Mouse (Mus musculus): ENCODE measurements around the gene Bhlhe23. TPM values are rescaled to one million over a fixed set of nuclear protein-coding genes. Genes with fewer than 3 reads are reported as not detected.

Bhlhe23 gene
- 0.08 TPM in 1 of 2 replicates, not detected in the other for polyA plus RNA-seq (2014; fragmentation: Nextera tagmentation; extraction: Ambion mirVana)

DNA sequence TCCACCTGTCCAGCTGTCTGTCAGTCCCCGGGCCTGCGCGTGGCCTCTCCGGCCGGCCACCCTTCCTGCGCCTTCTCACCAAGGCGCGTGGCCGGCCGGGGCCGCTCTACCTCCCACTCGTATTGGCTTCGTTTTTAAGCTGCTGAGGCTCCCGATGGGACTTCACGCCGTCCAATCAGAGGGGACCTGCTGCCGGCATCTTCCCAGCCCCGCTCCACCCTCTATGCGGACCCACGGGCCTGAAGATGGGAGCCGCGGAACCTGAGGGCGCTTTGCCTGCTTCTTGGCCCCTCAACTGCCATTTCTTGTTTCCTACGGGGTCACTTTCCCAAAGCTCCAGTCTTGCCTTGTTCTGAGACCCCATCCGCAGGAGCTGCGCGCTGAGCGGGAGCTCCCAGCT lies at the start of gene Bhlhe23:
Gene Bhlhe23, minus strand, starts transcription at position 108 of the 400 bp plus-strand sequence.
- peak within 1 kb of the TSS; percentile 27 for H3K4me3 ChIP-seq (ENCODE audit: low read depth, low read length)
- peak within 1 kb of the TSS; percentile 46 for H3K4me2 ChIP-seq (ENCODE audit: low read depth, low read length)
- no peaks in the 10 kb centered on the region for H3K36me3 ChIP-seq (ENCODE audit: control insufficient read depth, insufficient read depth, low read length)
- no peak within 1 kb of the TSS for H3K9ac ChIP-seq (ENCODE audit: low read depth, low read length)
- 2% methylated on average over 28 of the region's 28 CpGs for WGBS
- H3K4me1 ChIP-seq (ENCODE audit: control insufficient read depth, insufficient read depth, low read length) = no peaks in the 10 kb centered on the region
- DNase-seq (ENCODE audit: low spot score) (no peak), ATAC-seq (ENCODE audit: low read depth) (no peak)
- no peak within 1 kb of the TSS for H3K27ac ChIP-seq (replicated peaks; ENCODE audit: low read depth, low read length)
- H3K9me3 ChIP-seq (ENCODE audit: control insufficient read depth, low read length) = no peaks in the 10 kb centered on the region
- peaks cover 81% of the 10 kb centered on the region for H3K27me3 ChIP-seq (replicated peaks; ENCODE audit: control insufficient read depth, insufficient read depth, low read length)

GRCm38 (mm10) chr2:180825147-180825941 lies 48.6 kb upstream of the Bhlhe23 start:
- DNase-seq (ENCODE audit: low spot score) = peak; percentile 62
- Histone ChIP-seq H3K27ac (replicated peaks; ENCODE audit: low read depth, low read length) (no peak overlapping the region), H3K27me3 (replicated peaks; ENCODE audit: control insufficient read depth, insufficient read depth, low read length) (no peaks in the 10 kb centered on the region), H3K9ac (ENCODE audit: low read depth, low read length) (no peak overlapping the region), H3K4me1 (ENCODE audit: control insufficient read depth, insufficient read depth, low read length) (no peaks in the 10 kb centered on the region), H3K36me3 (ENCODE audit: control insufficient read depth, insufficient read depth, low read length) (no peaks in the 10 kb centered on the region), H3K4me3 (ENCODE audit: low read depth, low read length) (no peak overlapping the region), H3K4me2 (ENCODE audit: low read depth, low read length) (no peak overlapping the region), H3K9me3 (ENCODE audit: control insufficient read depth, low read length) (no peaks in the 10 kb centered on the region)
- WGBS = 47% methylated on average over 10 of the region's 11 CpGs
- peak; percentile 92 for ATAC-seq (ENCODE audit: low read depth)

DNA sequence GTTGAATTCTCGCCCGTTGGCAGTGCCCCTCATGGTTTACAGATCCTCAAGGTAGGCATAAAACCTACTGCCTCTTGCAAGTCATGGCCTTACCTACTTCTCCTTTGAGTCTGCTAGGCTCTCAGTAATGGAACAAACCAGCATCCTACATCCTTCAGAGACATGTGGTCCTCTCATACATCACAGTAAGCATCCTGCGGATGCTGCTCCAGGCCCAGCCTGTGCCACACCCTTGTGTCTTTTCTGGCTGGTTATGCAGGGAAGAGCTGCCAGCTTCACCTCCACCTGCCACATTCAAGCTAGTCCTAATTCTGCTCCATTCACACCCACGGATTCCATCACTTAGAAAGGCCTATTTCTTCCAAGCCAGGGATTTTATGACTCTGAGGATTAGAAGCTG lies 48.0 kb upstream of the Bhlhe23 start:
- Histone ChIP-seq H3K27ac (replicated peaks; ENCODE audit: low read depth, low read length) (no peak overlapping the region), H3K4me2 (ENCODE audit: low read depth, low read length) (no peak overlapping the region), H3K4me1 (ENCODE audit: control insufficient read depth, insufficient read depth, low read length) (no peaks in the 10 kb centered on the region), H3K36me3 (ENCODE audit: control insufficient read depth, insufficient read depth, low read length) (no peaks in the 10 kb centered on the region), H3K9ac (ENCODE audit: low read depth, low read length) (no peak overlapping the region), H3K4me3 (ENCODE audit: low read depth, low read length) (no peak overlapping the region), H3K27me3 (replicated peaks; ENCODE audit: control insufficient read depth, insufficient read depth, low read length) (no peaks in the 10 kb centered on the region), H3K9me3 (ENCODE audit: control insufficient read depth, low read length) (no peaks in the 10 kb centered on the region)
- ATAC-seq (ENCODE audit: low read depth) (no peak), DNase-seq (ENCODE audit: low spot score) (no peak)
- whole genome bisulfite sequencing = 79% methylated on average over 4 of the region's 4 CpGs

DNA sequence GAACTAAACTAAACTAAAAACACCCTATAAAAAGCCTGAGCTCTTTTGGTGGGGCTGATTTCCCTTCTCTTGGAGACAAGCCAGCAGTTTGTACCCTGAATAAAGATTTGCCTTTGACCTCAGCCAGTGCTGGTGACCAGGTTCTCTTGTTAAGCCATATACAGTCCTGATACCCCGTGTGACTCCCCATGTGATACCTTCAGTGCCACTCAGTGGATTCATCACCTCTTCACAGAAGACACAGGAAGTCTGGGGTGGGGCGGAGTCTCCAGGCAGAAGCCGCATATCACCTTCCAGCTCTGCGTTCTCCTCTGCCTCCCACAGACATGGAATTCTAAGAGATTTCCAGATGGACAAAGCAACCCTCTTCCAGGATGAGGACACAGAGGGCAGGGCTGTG lies 47.4 kb upstream of the Bhlhe23 start:
- Histone ChIP-seq H3K4me2 (ENCODE audit: low read depth, low read length) (no peak overlapping the region), H3K9me3 (ENCODE audit: control insufficient read depth, low read length) (no peaks in the 10 kb centered on the region), H3K27ac (replicated peaks; ENCODE audit: low read depth, low read length) (no peak overlapping the region), H3K4me3 (ENCODE audit: low read depth, low read length) (no peak overlapping the region), H3K36me3 (ENCODE audit: control insufficient read depth, insufficient read depth, low read length) (no peaks in the 10 kb centered on the region), H3K4me1 (ENCODE audit: control insufficient read depth, insufficient read depth, low read length) (no peaks in the 10 kb centered on the region), H3K27me3 (replicated peaks; ENCODE audit: control insufficient read depth, insufficient read depth, low read length) (no peaks in the 10 kb centered on the region), H3K9ac (ENCODE audit: low read depth, low read length) (no peak overlapping the region)
- no peak for DNase-seq (ENCODE audit: low spot score)
- no peak for ATAC-seq (ENCODE audit: low read depth)
- WGBS = 55% methylated on average over 4 of the region's 4 CpGs

GRCm38 (mm10) chr2:180822476-180822875 lies 45.8 kb upstream of the Bhlhe23 start:
- ATAC-seq (ENCODE audit: low read depth) (no peak), DNase-seq (ENCODE audit: low spot score) (peak; percentile 72)
- no peaks in the 10 kb centered on the region for H3K27me3 ChIP-seq (replicated peaks; ENCODE audit: control insufficient read depth, insufficient read depth, low read length)
- H3K27ac ChIP-seq (replicated peaks; ENCODE audit: low read depth, low read length) = no peak overlapping the region
- H3K4me2 ChIP-seq (ENCODE audit: low read depth, low read length) = no peak overlapping the region
- no peaks in the 10 kb centered on the region for H3K9me3 ChIP-seq (ENCODE audit: control insufficient read depth, low read length)
- no peak overlapping the region for H3K9ac ChIP-seq (ENCODE audit: low read depth, low read length)
- no peaks in the 10 kb centered on the region for H3K4me1 ChIP-seq (ENCODE audit: control insufficient read depth, insufficient read depth, low read length)
- H3K36me3 ChIP-seq (ENCODE audit: control insufficient read depth, insufficient read depth, low read length) = no peaks in the 10 kb centered on the region
- H3K4me3 ChIP-seq (ENCODE audit: low read depth, low read length) = no peak overlapping the region
- 16% methylated on average over 6 of the region's 6 CpGs for WGBS

GRCm38 (mm10) chr2:180819504-180819903 lies 42.8 kb upstream of the Bhlhe23 start:
- H3K27ac ChIP-seq (replicated peaks; ENCODE audit: low read depth, low read length) = no peak overlapping the region
- H3K9me3 ChIP-seq (ENCODE audit: control insufficient read depth, low read length) = no peaks in the 10 kb centered on the region
- no peak for ATAC-seq (ENCODE audit: low read depth)
- no peak overlapping the region for H3K4me3 ChIP-seq (ENCODE audit: low read depth, low read length)
- H3K4me2 ChIP-seq (ENCODE audit: low read depth, low read length) = no peak overlapping the region
- 89% methylated on average over 2 of the region's 2 CpGs for WGBS
- DNase-seq (ENCODE audit: low spot score) = no peak
- H3K36me3 ChIP-seq (ENCODE audit: control insufficient read depth, insufficient read depth, low read length) = no peaks in the 10 kb centered on the region
- H3K9ac ChIP-seq (ENCODE audit: low read depth, low read length) = no peak overlapping the region
- H3K27me3 ChIP-seq (replicated peaks; ENCODE audit: control insufficient read depth, insufficient read depth, low read length) = no peaks in the 10 kb centered on the region
- H3K4me1 ChIP-seq (ENCODE audit: control insufficient read depth, insufficient read depth, low read length) = no peaks in the 10 kb centered on the region

GRCm38 (mm10) chr2:180816440-180817065 lies 39.9 kb upstream of the Bhlhe23 start:
- H3K4me3 ChIP-seq (ENCODE audit: low read depth, low read length) = no peak overlapping the region
- H3K9me3 ChIP-seq (ENCODE audit: control insufficient read depth, low read length) = no peaks in the 10 kb centered on the region
- no peak overlapping the region for H3K27ac ChIP-seq (replicated peaks; ENCODE audit: low read depth, low read length)
- no peaks in the 10 kb centered on the region for H3K4me1 ChIP-seq (ENCODE audit: control insufficient read depth, insufficient read depth, low read length)
- no peaks in the 10 kb centered on the region for H3K36me3 ChIP-seq (ENCODE audit: control insufficient read depth, insufficient read depth, low read length)
- ATAC-seq (ENCODE audit: low read depth) = no peak
- 47% methylated on average over 4 of the region's 6 CpGs for WGBS
- H3K27me3 ChIP-seq (replicated peaks; ENCODE audit: control insufficient read depth, insufficient read depth, low read length) = no peaks in the 10 kb centered on the region
- DNase-seq (ENCODE audit: low spot score) = no peak
- H3K9ac ChIP-seq (ENCODE audit: low read depth, low read length) = no peak overlapping the region
- no peak overlapping the region for H3K4me2 ChIP-seq (ENCODE audit: low read depth, low read length)

- H3K9me3 ChIP-seq (ENCODE audit: control insufficient read depth, low read length) = no peaks in the 10 kb centered on the region
- H3K36me3 ChIP-seq (ENCODE audit: control insufficient read depth, insufficient read depth, low read length) = no peaks in the 10 kb centered on the region
- H3K4me2 ChIP-seq (ENCODE audit: low read depth, low read length) = no peak overlapping the region
- no peak overlapping the region for H3K27ac ChIP-seq (replicated peaks; ENCODE audit: low read depth, low read length)
- no peaks in the 10 kb centered on the region for H3K4me1 ChIP-seq (ENCODE audit: control insufficient read depth, insufficient read depth, low read length)
- peak; percentile 22 for DNase-seq (ENCODE audit: low spot score)
- 69% methylated on average over 4 of the region's 4 CpGs for WGBS
- ATAC-seq (ENCODE audit: low read depth) = no peak
- H3K27me3 ChIP-seq (replicated peaks; ENCODE audit: control insufficient read depth, insufficient read depth, low read length) = no peaks in the 10 kb centered on the region
- H3K9ac ChIP-seq (ENCODE audit: low read depth, low read length) = no peak overlapping the region
- H3K4me3 ChIP-seq (ENCODE audit: low read depth, low read length) = no peak overlapping the region
These were observed 37.4 kb upstream of the Bhlhe23 start for GRCm38 (mm10) chr2:180813982-180814568.

All from embryonic facial prominence, embryonic 14.5 days (tissue).